Mouse (Mus musculus) MEL (cell line): ENCODE results near the gene Rad9b. TPM values are rescaled to one million over a fixed set of nuclear protein-coding genes. Genes with fewer than 3 reads are reported as not detected.

Source experiments
- DNase-seq: peaks from one replicate; pipeline ENCODE4 v3.0.0; 2011; ENCODE audit warnings: low read depth, low spot score
- H3K27ac ChIP-seq: 2 replicates; pipeline ENCODE4 v1.5.1; 2012; ENCODE audit warnings: low read depth, mild to moderate bottlenecking, control low read depth, low read length, moderate library complexity; ENCODE audit not compliant: control insufficient read depth
- H3K27me3 ChIP-seq, 2 experiments: fragments of 150-350 bp in 1 of 2; sonication (generic) in 1 of 2; 2 replicates each; pipeline ENCODE4 v1.6.1; 2012; ENCODE audit warnings: low read length in 2 of 2, mild to moderate bottlenecking in 2 of 2, improper control_type of control experiment in 1 of 2, moderate library complexity in 1 of 2; ENCODE audit not compliant: insufficient read depth in 2 of 2, control insufficient read depth in 1 of 2
- H3K36me3 ChIP-seq, 2 experiments: 2 replicates each; pipeline ENCODE4 v1.6.1; 2012 to 2014; ENCODE audit warnings: low read length in 2 of 2, improper control_type of control experiment in 1 of 2, inconsistent platforms in 1 of 2, mild to moderate bottlenecking in 1 of 2; ENCODE audit not compliant: insufficient read depth in 2 of 2, control insufficient read depth in 1 of 2
- H3K4me1 ChIP-seq, 2 experiments: fragments of 150-350 bp in 1 of 2; sonication (generic) in 1 of 2; 2 replicates each; pipeline ENCODE4 v1.6.1; 2012; ENCODE audit warnings: low read length in 2 of 2, improper control_type of control experiment in 1 of 2, mild to moderate bottlenecking in 1 of 2; ENCODE audit not compliant: insufficient read depth in 2 of 2, control insufficient read depth in 1 of 2
- H3K4me3 ChIP-seq, 2 experiments: fragments of 150-350 bp in 1 of 2; sonication (generic) in 1 of 2; 2 replicates each; pipeline ENCODE4 v1.5.1; 2012; ENCODE audit warnings: low read depth in 2 of 2, low read length in 2 of 2, mild to moderate bottlenecking in 2 of 2, moderate library complexity in 2 of 2, control low read depth in 1 of 2, improper control_type of control experiment in 1 of 2; ENCODE audit not compliant: control insufficient read depth in 1 of 2, insufficient read depth in 1 of 2
- H3K79me2 ChIP-seq: 2 replicates; pipeline ENCODE4 v1.6.1; 2012; ENCODE audit warnings: mild to moderate bottlenecking, low read length, moderate library complexity; ENCODE audit not compliant: control insufficient read depth, poor library complexity, insufficient read depth
- H3K9ac ChIP-seq: 2 replicates; pipeline ENCODE4 v1.6.1; 2012; ENCODE audit warnings: low read depth, mild to moderate bottlenecking, control low read depth, low read length, moderate library complexity; ENCODE audit not compliant: control insufficient read depth, poor library complexity, severe bottlenecking
- H3K9me3 ChIP-seq: fragments of 150-350 bp; sonication (generic); replicated peaks from 2 replicates; pipeline ENCODE4 v1.6.1; 2012; ENCODE audit warnings: mild to moderate bottlenecking, low read length, improper control_type of control experiment, moderate library complexity; ENCODE audit not compliant: insufficient read depth
- CHD1 ChIP-seq: IDR thresholded peaks from 2 replicates; pipeline ENCODE4 v1.6.1; 2012; ENCODE audit warnings: low read depth, mild to moderate bottlenecking, inconsistent platforms, low read length, improper control_type of control experiment
- E2F4 ChIP-seq: IDR thresholded peaks from 2 replicates; pipeline ENCODE4 v1.6.1; 2011; ENCODE audit warnings: low read depth, low read length, improper control_type of control experiment, borderline replicate concordance
- ELF1 ChIP-seq: IDR thresholded peaks from 2 replicates; pipeline ENCODE4 v1.6.1; 2014; ENCODE audit warnings: low read depth, mild to moderate bottlenecking, inconsistent platforms, low read length, improper control_type of control experiment, moderate library complexity
- GATA1 ChIP-seq: IDR thresholded peaks from 2 replicates; pipeline ENCODE4 v1.6.1; 2011; ENCODE audit warnings: low read depth, low read length, improper control_type of control experiment
- HCFC1 ChIP-seq: IDR thresholded peaks from 2 replicates; pipeline ENCODE4 v1.6.1; 2012; ENCODE audit warnings: low read depth, mild to moderate bottlenecking, inconsistent platforms, low read length, improper control_type of control experiment, moderate library complexity
- KAT2A ChIP-seq: conservative IDR thresholded peaks from 2 replicates; pipeline ENCODE4 v1.6.1; 2012; ENCODE audit warnings: low read depth, low read length, improper control_type of control experiment, inconsistent platforms
- MAX ChIP-seq: IDR thresholded peaks from 2 replicates; pipeline ENCODE4 v1.6.1; 2011; ENCODE audit warnings: low read length, improper control_type of control experiment
- MYC ChIP-seq: IDR thresholded peaks from 2 replicates; pipeline ENCODE4 v1.6.1; 2011; ENCODE audit warnings: low read depth, mild to moderate bottlenecking, low read length, improper control_type of control experiment, moderate library complexity
- NRF1 ChIP-seq: IDR thresholded peaks from 2 replicates; pipeline ENCODE4 v1.6.1; 2014; ENCODE audit warnings: low read depth, mild to moderate bottlenecking, inconsistent platforms, low read length, improper control_type of control experiment, moderate library complexity; ENCODE audit not compliant: poor library complexity, insufficient read depth, severe bottlenecking
- POLR2A ChIP-seq, 2 experiments: IDR thresholded peaks; 2 replicates each; pipeline ENCODE4 v1.6.1; 2011 to 2012; ENCODE audit warnings: low read length in 2 of 2, mild to moderate bottlenecking in 2 of 2, control low read depth in 1 of 2, improper control_type of control experiment in 1 of 2, low read depth in 1 of 2, moderate library complexity in 1 of 2; ENCODE audit not compliant: control insufficient read depth in 1 of 2, insufficient read depth in 1 of 2, poor library complexity in 1 of 2
- POLR2AphosphoS2 ChIP-seq: IDR thresholded peaks from 2 replicates; pipeline ENCODE4 v1.6.1; 2011; ENCODE audit warnings: low read length, improper control_type of control experiment
- RAD21 ChIP-seq: IDR thresholded peaks from 2 replicates; pipeline ENCODE4 v1.6.1; 2011; ENCODE audit warnings: mild to moderate bottlenecking, low read depth, low read length, improper control_type of control experiment
- RCOR1 ChIP-seq: IDR thresholded peaks from 2 replicates; pipeline ENCODE4 v1.6.1; 2012; ENCODE audit warnings: low read depth, mild to moderate bottlenecking, inconsistent platforms, low read length, improper control_type of control experiment
- SIN3A ChIP-seq: IDR thresholded peaks from 2 replicates; pipeline ENCODE4 v1.6.1; 2012; ENCODE audit warnings: low read length, improper control_type of control experiment, inconsistent platforms
- SMC3 ChIP-seq: IDR thresholded peaks from 2 replicates; pipeline ENCODE4 v1.6.1; 2011; ENCODE audit warnings: low read depth, low read length, improper control_type of control experiment
- TAL1 ChIP-seq: IDR thresholded peaks from 2 replicates; pipeline ENCODE4 v1.6.1; 2012; ENCODE audit warnings: mild to moderate bottlenecking, inconsistent platforms, low read length, moderate library complexity, mixed read lengths
- TBP ChIP-seq: IDR thresholded peaks from 2 replicates; pipeline ENCODE4 v1.8.0; 2011; ENCODE audit warnings: low read depth, low read length, improper control_type of control experiment
- USF2 ChIP-seq, 2 experiments: IDR thresholded peaks; 2 replicates each; pipeline ENCODE4 v1.6.1; 2011 to 2012; ENCODE audit warnings: improper control_type of control experiment in 2 of 2, low read length in 2 of 2, borderline replicate concordance in 1 of 2, inconsistent platforms in 1 of 2, low read depth in 1 of 2, mild to moderate bottlenecking in 1 of 2; ENCODE audit not compliant: insufficient read depth in 1 of 2
- ZKSCAN1 ChIP-seq: IDR thresholded peaks from 2 replicates; pipeline ENCODE4 v1.6.1; 2012; ENCODE audit warnings: low read depth, mild to moderate bottlenecking, inconsistent platforms, low read length, improper control_type of control experiment, moderate library complexity
- ZNF384 ChIP-seq: IDR thresholded peaks from 2 replicates; pipeline ENCODE4 v1.6.1; 2012; ENCODE audit warnings: low read depth, mild to moderate bottlenecking, inconsistent platforms, low read length, improper control_type of control experiment
- polyA plus RNA-seq, 2 experiments: library from polyadenylated mRNA; stranded (reverse) in 1 of 2; unstranded in 1 of 2; fragments of >175 nt in 1 of 2; fragments of >200 nt in 1 of 2; gene quantifications; 2 replicates each; pipeline versions ENCODE4 v1.2.1 to v1.2.4; 2012; ENCODE audit warnings: low replicate concordance in 2 of 2, low read depth in 1 of 2; ENCODE audit not compliant: insufficient read length in 2 of 2, insufficient read depth in 1 of 2, missing spikeins in 1 of 2
- total RNA-seq: library from RNA; depleted of rRNA; stranded (reverse); fragments of 300-350 nt; gene quantifications from 2 replicates; pipeline ENCODE4 v1.2.3, GENCODE M21; 2012

The Rad9b gene
- total and polyA plus RNA-seq, 3 experiments: 9.1 to 11.1 TPM; not detected in 1

- TF ChIP-seq HCFC1 (peak; percentile 87), ZNF384 (no peak), MYC (peak; percentile 95), USF2 (IDR thresholded peaks at IDR 0.05; ENCODE audit: borderline replicate concordance in 1 of 2, insufficient read depth in 1 of 2, low read depth in 1 of 2, low read length in 2 of 2) (no peak), TAL1 (no peak), KAT2A (no peak; the same call in 1 of the 2 replicates), POLR2AphosphoS2 (peak; percentile 30; the same call in 1 of the 2 replicates), GATA1 (no peak), ELF1 (peak; percentile 93), RCOR1 (0 out of 2 replicates have a peak, but pooled peaks have one; percentile 37), CHD1 (no peak), SMC3 (peak; percentile 75), E2F4 (no peak), SIN3A (peak; percentile 89), RAD21 (peak; percentile 43), ZKSCAN1 (no peak), TBP (peak; percentile 77), POLR2A (IDR thresholded peaks at IDR 0.05; ENCODE audit: control insufficient read depth in 1 of 2, insufficient read depth in 1 of 2, low read depth in 1 of 2, low read length in 2 of 2, poor library complexity in 1 of 2) (peak; percentile 27 to 80; a peak in 3 of 4 replicates), MAX (peak; percentile 98)
- TF ChIP-seq, all 39 proteins: peak for 21
Observed at GRCm38 (mm10) chr5:122391786-122392180, 37.8 kb upstream of the Rad9b start, which contains the start of gene Arpc3 (continued).

GRCm38 (mm10) chr5:122391178-122391785 is 37.2 kb upstream of the Rad9b start:
- peaks cover 0 to 11% of the 10 kb centered on the region in 2 experiments; a peak in 2 of 4 replicates for H3K4me1 ChIP-seq
- no peaks in the 10 kb centered on the region for H3K27me3 ChIP-seq
- peak; percentile 76 for TF ChIP-seq ZNF384
- no peak for TF ChIP-seq NRF1
- H3K27ac ChIP-seq: peak overlapping the region; percentile 57; the same call in 1 of the 2 replicates
- H3K9ac ChIP-seq: peak overlapping the region; percentile 56
- peaks cover 1 to 7% of the 10 kb centered on the region in 2 experiments; a peak in 3 of 4 replicates for H3K36me3 ChIP-seq
- DNase-seq: no peak
- H3K4me3 ChIP-seq: peak overlapping the region in 1 of 2 experiments; percentile 23; a peak in 1 of 4 replicates
- H3K79me2 ChIP-seq: peaks cover 31% of the 10 kb centered on the region
- no peaks in the 10 kb centered on the region for H3K9me3 ChIP-seq
